Mouse (Mus musculus): ENCODE data around the gene Gatb.

Gene Gatb

GRCm38 (mm10) chr3:85592640-85593252 is 18.8 kb downstream of the Gatb start:
- no peak for DNase-seq (ENCODE audit: low spot score)

GRCm38 (mm10) chr3:85594452-85594851 is 20.5 kb downstream of the Gatb start:
- DNase-seq (ENCODE audit: low spot score), result no peak

- no peak for DNase-seq (ENCODE audit: low spot score)
These were observed 25.6 kb downstream of the Gatb start for GRCm38 (mm10) chr3:85599526-85599925.

GRCm38 (mm10) chr3:85601841-85602305 is 28.0 kb downstream of the Gatb start:
- no peak for DNase-seq (ENCODE audit: low spot score)

GRCm38 (mm10) chr3:85603811-85604210 is 29.9 kb downstream of the Gatb start:
- no peak for DNase-seq (ENCODE audit: low spot score)

- DNase-seq (ENCODE audit: low spot score), result no peak
These were observed 33.0 kb downstream of the Gatb start for GRCm38 (mm10) chr3:85606912-85607311.

GRCm38 (mm10) chr3:85607753-85608152 is 33.8 kb downstream of the Gatb start:
- DNase-seq (ENCODE audit: low spot score), result no peak

- no peak for DNase-seq (ENCODE audit: low spot score)
These were observed 42.5 kb downstream of the Gatb start for GRCm38 (mm10) chr3:85616389-85616788.

GRCm38 (mm10) chr3:85618885-85619284 is 45.0 kb downstream of the Gatb start:
- DNase-seq (ENCODE audit: low spot score), result no peak

GRCm38 (mm10) chr3:85619345-85619744 is 45.4 kb downstream of the Gatb start:
- no peak for DNase-seq (ENCODE audit: low spot score)

- DNase-seq (ENCODE audit: low spot score), result no peak
These were observed 45.8 kb downstream of the Gatb start for GRCm38 (mm10) chr3:85619751-85620150.

GRCm38 (mm10) chr3:85629895-85630510 is 56.1 kb downstream of the Gatb start:
- DNase-seq (ENCODE audit: low spot score), result no peak

GRCm38 (mm10) chr3:85633733-85634132 is 59.8 kb downstream of the Gatb start:
- no peak for DNase-seq (ENCODE audit: low spot score)

GRCm38 (mm10) chr3:85634389-85635125 is 60.6 kb downstream of the Gatb start:
- no peak for DNase-seq (ENCODE audit: low spot score)

GRCm38 (mm10) chr3:85635126-85635419 is 61.2 kb downstream of the Gatb start:
- no peak for DNase-seq (ENCODE audit: low spot score)

- DNase-seq (ENCODE audit: low spot score), result no peak
These were observed 61.7 kb downstream of the Gatb start for GRCm38 (mm10) chr3:85635591-85635990.

GRCm38 (mm10) chr3:85636716-85637447 is 63.0 kb downstream of the Gatb start:
- no peak for DNase-seq (ENCODE audit: low spot score)

GRCm38 (mm10) chr3:85641751-85642150 is 67.8 kb downstream of the Gatb start:
- DNase-seq (ENCODE audit: low spot score), result no peak

GRCm38 (mm10) chr3:85644814-85645213 is 70.9 kb downstream of the Gatb start:
- no peak for DNase-seq (ENCODE audit: low spot score)

GRCm38 (mm10) chr3:85645517-85646004 is 71.6 kb downstream of the Gatb start:
- no peak for DNase-seq (ENCODE audit: low spot score)

- DNase-seq (ENCODE audit: low spot score), result no peak
These were observed 75.3 kb downstream of the Gatb start for GRCm38 (mm10) chr3:85649176-85649575.

Measured in ovary, postnatal 36 days (tissue).